Mouse (Mus musculus): ENCODE measurements around the gene Ltbp1. TPM values are rescaled to one million over a fixed set of nuclear protein-coding genes. Genes with fewer than 3 reads are reported as not detected.
A peak's percentile ranks its signal among the peaks of the same experiment; 100 is the strongest.

The Ltbp1 gene
- polyA plus RNA-seq, 1 experiment from 2014 or later: 2.1 TPM

DNA sequence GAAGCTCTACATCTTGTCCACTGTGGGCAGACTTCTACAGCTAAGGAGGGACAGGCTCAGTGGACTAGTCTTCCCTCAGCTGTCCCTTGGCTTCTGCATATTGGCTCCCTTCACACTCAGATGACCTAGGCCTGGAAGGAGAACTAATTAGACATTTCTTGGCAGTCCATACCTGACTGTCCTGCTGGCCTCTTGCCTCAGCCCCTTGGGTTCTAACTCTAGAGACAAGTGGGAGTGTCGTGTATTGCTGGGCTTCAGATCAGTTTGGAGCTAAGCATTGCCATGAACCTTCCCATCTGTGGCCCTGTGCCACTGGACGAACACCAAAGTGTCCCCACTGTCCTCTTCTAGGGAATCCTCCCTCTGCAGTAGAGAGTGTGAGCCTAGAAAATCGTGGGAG is 288.4 kb downstream of the Ltbp1 start:
- 52% methylated on average over 3 of the region's 3 CpGs for WGBS (ENCODE audit: insufficient replicate concordance)
- no peaks in the 10 kb centered on the region for H3K36me3 ChIP-seq (ENCODE audit: control insufficient read depth, insufficient read depth)
- H3K4me2 ChIP-seq (ENCODE audit: low read depth, low read length): no peak overlapping the region
- H3K27ac ChIP-seq (ENCODE audit: low read length): no peak overlapping the region
- no peak overlapping the region for H3K4me3 ChIP-seq (ENCODE audit: low read depth, low read length)
- no peak for ATAC-seq (ENCODE audit: low read depth)
- H3K27me3 ChIP-seq (ENCODE audit: control insufficient read depth, insufficient read depth, low read depth, low read length): no peaks in the 10 kb centered on the region
- H3K4me1 ChIP-seq (ENCODE audit: control insufficient read depth, low read depth, low read length): no peaks in the 10 kb centered on the region
- no peaks in the 10 kb centered on the region for H3K9me3 ChIP-seq (replicated peaks; ENCODE audit: control insufficient read depth, low read length)
- H3K9ac ChIP-seq (ENCODE audit: low read depth, low read length): no peak overlapping the region

DNA sequence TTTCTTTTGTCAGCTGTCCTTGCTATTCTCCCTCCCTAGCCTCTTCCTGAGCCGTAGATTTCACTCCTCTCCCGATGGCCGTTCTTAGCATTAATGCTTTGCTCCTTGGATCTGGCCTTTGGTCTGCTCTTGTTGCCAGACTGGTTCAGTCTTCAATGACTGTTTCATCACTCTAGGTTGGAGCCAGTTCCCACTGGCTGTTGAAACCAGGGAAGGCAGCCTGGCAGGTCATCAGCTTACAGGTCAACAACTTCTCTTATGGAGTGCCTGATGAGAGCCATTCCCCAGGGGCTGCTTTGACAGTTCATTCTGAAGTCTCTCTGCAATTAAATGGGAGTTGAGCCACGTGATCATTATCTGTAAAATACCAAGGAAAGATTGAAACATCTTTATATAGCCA is 295.5 kb downstream of the Ltbp1 start:
- Histone ChIP-seq H3K27me3 (ENCODE audit: control insufficient read depth, insufficient read depth, low read depth, low read length) (no peaks in the 10 kb centered on the region), H3K4me3 (ENCODE audit: low read depth, low read length) (no peak overlapping the region), H3K9me3 (replicated peaks; ENCODE audit: control insufficient read depth, low read length) (no peaks in the 10 kb centered on the region), H3K9ac (ENCODE audit: low read depth, low read length) (no peak overlapping the region), H3K4me1 (ENCODE audit: control insufficient read depth, low read depth, low read length) (no peaks in the 10 kb centered on the region), H3K27ac (ENCODE audit: low read length) (no peak overlapping the region), H3K36me3 (ENCODE audit: control insufficient read depth, insufficient read depth) (no peaks in the 10 kb centered on the region), H3K4me2 (ENCODE audit: low read depth, low read length) (no peak overlapping the region)
- WGBS (ENCODE audit: insufficient replicate concordance): 71% methylated on average over 4 of the region's 4 CpGs
- ATAC-seq (ENCODE audit: low read depth): no peak

DNA sequence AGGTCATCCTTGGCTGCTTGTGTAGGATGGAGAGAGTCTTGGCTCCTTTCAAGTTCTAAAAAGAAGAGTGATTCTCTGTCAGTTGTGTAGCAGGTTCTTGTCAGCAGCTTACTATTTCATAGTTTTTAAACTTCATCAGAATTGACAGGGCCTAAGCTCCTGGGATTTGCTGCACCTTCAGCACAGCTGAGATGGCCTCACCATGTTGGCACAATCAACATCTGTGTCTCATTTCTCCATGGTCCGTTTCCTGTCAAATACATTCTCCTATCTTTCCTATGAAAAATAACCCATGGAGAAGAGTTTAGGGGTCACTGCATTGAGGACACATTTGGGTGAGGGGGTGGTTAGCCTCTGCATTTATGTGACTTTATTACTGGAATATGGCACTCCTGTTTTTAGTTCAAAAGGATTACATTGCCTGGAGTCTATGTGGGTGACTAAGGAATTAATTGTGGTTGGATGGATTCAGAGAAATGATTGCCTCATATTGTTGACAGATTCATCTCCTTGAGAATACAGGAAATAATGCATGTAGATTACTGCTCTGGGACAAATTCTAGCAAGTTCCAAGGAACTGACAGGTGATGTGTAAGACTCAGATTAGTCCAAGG is 299.5 kb downstream of the Ltbp1 start:
- Histone ChIP-seq H3K27me3 (ENCODE audit: control insufficient read depth, insufficient read depth, low read depth, low read length) (no peaks in the 10 kb centered on the region), H3K4me3 (ENCODE audit: low read depth, low read length) (no peak overlapping the region), H3K4me2 (ENCODE audit: low read depth, low read length) (no peak overlapping the region), H3K9ac (ENCODE audit: low read depth, low read length) (no peak overlapping the region), H3K27ac (ENCODE audit: low read length) (no peak overlapping the region), H3K36me3 (ENCODE audit: control insufficient read depth, insufficient read depth) (no peaks in the 10 kb centered on the region), H3K4me1 (ENCODE audit: control insufficient read depth, low read depth, low read length) (no peaks in the 10 kb centered on the region), H3K9me3 (replicated peaks; ENCODE audit: control insufficient read depth, low read length) (no peaks in the 10 kb centered on the region)
- WGBS (ENCODE audit: insufficient replicate concordance): 59% methylated on average over 1 of the region's 1 CpGs
- no peak for ATAC-seq (ENCODE audit: low read depth)

DNA sequence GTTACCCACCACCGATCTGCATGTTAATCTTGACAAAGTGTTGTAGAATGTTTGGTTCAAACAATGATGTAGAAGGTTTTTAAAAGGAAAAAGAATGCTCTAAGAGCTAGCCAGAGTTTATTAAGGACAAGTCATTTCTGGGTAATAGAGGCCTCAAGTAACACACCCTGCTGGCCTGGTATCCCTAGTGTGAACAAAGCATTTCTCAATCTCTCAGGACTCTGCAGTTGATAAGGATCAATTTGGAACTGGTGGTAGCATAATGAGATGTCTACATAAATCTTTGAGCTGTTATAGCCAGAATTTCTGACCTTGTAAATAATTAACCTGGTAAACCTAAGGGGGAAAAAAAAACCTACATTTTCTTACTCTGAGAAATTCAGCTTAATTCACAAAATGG is 300.3 kb downstream of the Ltbp1 start:
- no peak overlapping the region for H3K27ac ChIP-seq (ENCODE audit: low read length)
- no peaks in the 10 kb centered on the region for H3K4me1 ChIP-seq (ENCODE audit: control insufficient read depth, low read depth, low read length)
- no peak for ATAC-seq (ENCODE audit: low read depth)
- H3K4me3 ChIP-seq (ENCODE audit: low read depth, low read length): no peak overlapping the region
- H3K9ac ChIP-seq (ENCODE audit: low read depth, low read length): no peak overlapping the region
- 46% methylated on average over 1 of the region's 1 CpGs for WGBS (ENCODE audit: insufficient replicate concordance)
- no peaks in the 10 kb centered on the region for H3K36me3 ChIP-seq (ENCODE audit: control insufficient read depth, insufficient read depth)
- H3K27me3 ChIP-seq (ENCODE audit: control insufficient read depth, insufficient read depth, low read depth, low read length): no peaks in the 10 kb centered on the region
- no peak overlapping the region for H3K4me2 ChIP-seq (ENCODE audit: low read depth, low read length)
- no peaks in the 10 kb centered on the region for H3K9me3 ChIP-seq (replicated peaks; ENCODE audit: control insufficient read depth, low read length)

DNA sequence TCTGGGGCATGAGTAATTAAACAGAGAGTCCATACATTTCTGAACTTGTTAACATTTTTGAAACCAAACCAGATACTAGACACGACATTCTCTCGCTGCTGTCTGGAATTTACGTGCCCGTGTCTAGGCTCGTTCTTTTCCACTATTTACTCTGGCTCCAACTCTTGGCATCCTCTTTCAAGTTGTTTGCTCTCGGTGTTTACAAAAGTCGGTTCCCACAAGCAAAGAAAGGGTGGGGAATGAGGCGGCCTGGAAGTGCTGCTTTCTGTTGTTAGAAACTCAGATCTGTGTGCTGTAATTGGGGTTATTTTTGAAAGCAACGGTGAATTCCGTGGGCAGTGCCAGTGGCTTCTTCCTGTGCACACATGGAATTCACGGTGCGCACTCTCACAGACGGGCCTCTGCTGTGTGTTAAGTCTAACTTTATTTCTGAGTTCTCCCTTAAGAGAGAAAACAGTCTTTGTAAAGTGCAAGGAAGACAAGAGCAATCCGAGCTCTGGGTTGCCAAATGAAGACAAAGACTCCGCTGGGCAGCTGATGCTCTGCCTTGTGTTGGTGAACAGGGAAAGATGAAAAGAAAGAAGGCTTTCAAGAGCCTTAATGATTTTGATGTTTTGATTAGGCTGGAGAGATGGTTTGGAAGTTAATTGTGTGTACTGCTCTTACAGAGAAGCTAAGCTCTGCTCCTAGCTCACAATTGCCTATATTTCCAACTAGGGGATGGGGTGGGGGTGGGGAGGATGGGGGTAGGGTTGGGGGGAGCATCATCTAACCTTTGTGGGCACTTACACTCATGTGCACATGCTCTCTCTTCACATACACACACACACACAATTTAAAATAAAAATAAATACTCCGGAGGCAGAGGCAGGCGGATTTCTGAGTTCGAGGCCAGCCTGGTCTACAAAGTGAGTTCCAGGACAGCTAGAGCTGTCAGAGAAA is 302.0 kb downstream of the Ltbp1 start:
- ATAC-seq (ENCODE audit: low read depth): no peak
- peak overlapping the region; percentile 17; the same call in 1 of the 2 replicates for H3K4me2 ChIP-seq (ENCODE audit: low read depth, low read length)
- H3K4me3 ChIP-seq (ENCODE audit: low read depth, low read length): no peak overlapping the region
- no peaks in the 10 kb centered on the region for H3K27me3 ChIP-seq (ENCODE audit: control insufficient read depth, insufficient read depth, low read depth, low read length)
- no peaks in the 10 kb centered on the region for H3K4me1 ChIP-seq (ENCODE audit: control insufficient read depth, low read depth, low read length)
- no peaks in the 10 kb centered on the region for H3K9me3 ChIP-seq (replicated peaks; ENCODE audit: control insufficient read depth, low read length)
- 57% methylated on average over 18 of the region's 18 CpGs for WGBS (ENCODE audit: insufficient replicate concordance)
- H3K36me3 ChIP-seq (ENCODE audit: control insufficient read depth, insufficient read depth): no peaks in the 10 kb centered on the region
- H3K9ac ChIP-seq (ENCODE audit: low read depth, low read length): no peak overlapping the region
- H3K27ac ChIP-seq (ENCODE audit: low read length): no peak overlapping the region

DNA sequence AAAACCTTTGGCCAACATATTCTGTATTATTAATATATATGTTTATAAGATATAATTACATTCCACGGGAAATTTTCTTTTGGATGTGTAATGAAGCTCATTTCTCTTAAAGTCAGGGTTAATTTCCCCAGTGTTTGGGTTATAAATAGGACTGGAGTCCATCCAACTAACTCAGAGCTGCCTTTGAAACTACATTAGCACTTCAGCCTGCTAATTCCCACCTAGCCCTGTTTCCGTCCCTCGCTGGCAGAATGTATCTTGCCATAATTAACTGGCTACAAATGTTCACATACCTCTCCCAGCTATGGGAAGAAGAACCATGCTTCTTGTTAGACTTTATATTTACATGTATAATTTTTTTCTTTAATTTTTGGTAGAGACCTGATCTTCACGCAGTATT is 311.7 kb downstream of the Ltbp1 start:
- H3K27me3 ChIP-seq (ENCODE audit: control insufficient read depth, insufficient read depth, low read depth, low read length): no peaks in the 10 kb centered on the region
- no peak for ATAC-seq (ENCODE audit: low read depth)
- H3K4me2 ChIP-seq (ENCODE audit: low read depth, low read length): no peak overlapping the region
- no peak overlapping the region for H3K27ac ChIP-seq (ENCODE audit: low read length)
- H3K9me3 ChIP-seq (replicated peaks; ENCODE audit: control insufficient read depth, low read length): no peaks in the 10 kb centered on the region
- WGBS (ENCODE audit: insufficient replicate concordance): 76% methylated on average over 4 of the region's 4 CpGs
- H3K9ac ChIP-seq (ENCODE audit: low read depth, low read length): no peak overlapping the region
- no peaks in the 10 kb centered on the region for H3K4me1 ChIP-seq (ENCODE audit: control insufficient read depth, low read depth, low read length)
- H3K4me3 ChIP-seq (ENCODE audit: low read depth, low read length): no peak overlapping the region
- H3K36me3 ChIP-seq (ENCODE audit: control insufficient read depth, insufficient read depth): no peaks in the 10 kb centered on the region

DNA sequence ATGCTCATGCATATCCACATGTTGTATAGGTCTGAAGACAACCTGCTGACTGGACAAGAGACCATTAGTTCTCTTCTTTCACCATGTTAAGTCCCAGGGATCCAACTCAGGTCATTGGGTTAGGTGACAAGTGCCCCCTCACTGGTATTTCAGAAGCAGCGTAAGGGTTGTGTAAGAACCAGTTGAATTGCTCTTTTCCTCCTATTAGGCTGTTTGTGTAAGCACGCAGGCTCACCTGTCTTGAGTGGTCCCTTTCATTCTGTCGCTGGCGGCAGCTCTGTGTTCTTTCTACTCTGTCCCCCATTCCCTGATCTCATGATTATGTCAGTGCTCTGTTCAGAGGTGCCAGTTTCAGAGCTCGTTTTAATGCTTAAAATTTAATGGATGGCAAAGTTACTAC is 317.9 kb downstream of the Ltbp1 start:
- no peaks in the 10 kb centered on the region for H3K4me1 ChIP-seq (ENCODE audit: control insufficient read depth, low read depth, low read length)
- no peak overlapping the region for H3K9ac ChIP-seq (ENCODE audit: low read depth, low read length)
- no peak overlapping the region for H3K27ac ChIP-seq (ENCODE audit: low read length)
- no peaks in the 10 kb centered on the region for H3K27me3 ChIP-seq (ENCODE audit: control insufficient read depth, insufficient read depth, low read depth, low read length)
- H3K36me3 ChIP-seq (ENCODE audit: control insufficient read depth, insufficient read depth): no peaks in the 10 kb centered on the region
- H3K4me2 ChIP-seq (ENCODE audit: low read depth, low read length): no peak overlapping the region
- ATAC-seq (ENCODE audit: low read depth): no peak
- H3K4me3 ChIP-seq (ENCODE audit: low read depth, low read length): no peak overlapping the region
- 73% methylated on average over 5 of the region's 5 CpGs for WGBS (ENCODE audit: insufficient replicate concordance)
- no peaks in the 10 kb centered on the region for H3K9me3 ChIP-seq (replicated peaks; ENCODE audit: control insufficient read depth, low read length)

DNA sequence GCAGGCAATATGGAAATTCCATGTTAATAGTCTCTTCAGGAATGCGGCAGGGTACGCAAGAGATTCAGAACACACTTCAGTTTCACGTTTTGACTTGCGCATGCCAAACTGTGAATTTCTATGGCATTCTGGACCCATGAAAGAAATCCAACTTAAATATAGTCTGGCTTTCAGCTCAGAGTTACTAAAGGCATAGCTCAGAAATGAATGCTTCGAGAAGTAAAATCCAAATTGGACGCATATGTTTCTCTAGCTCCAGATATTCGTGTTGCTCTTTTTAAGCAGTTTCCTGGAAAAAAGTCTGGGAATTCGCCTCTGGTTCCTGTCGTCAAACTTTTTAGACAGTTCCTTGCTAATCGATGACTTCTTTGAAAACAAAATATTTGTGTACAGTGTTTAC is 318.4 kb downstream of the Ltbp1 start:
- H3K4me2 ChIP-seq (ENCODE audit: low read depth, low read length): no peak overlapping the region
- 73% methylated on average over 10 of the region's 10 CpGs for WGBS (ENCODE audit: insufficient replicate concordance)
- no peak overlapping the region for H3K27ac ChIP-seq (ENCODE audit: low read length)
- no peaks in the 10 kb centered on the region for H3K4me1 ChIP-seq (ENCODE audit: control insufficient read depth, low read depth, low read length)
- ATAC-seq (ENCODE audit: low read depth): no peak
- no peak overlapping the region for H3K9ac ChIP-seq (ENCODE audit: low read depth, low read length)
- no peaks in the 10 kb centered on the region for H3K9me3 ChIP-seq (replicated peaks; ENCODE audit: control insufficient read depth, low read length)
- no peak overlapping the region for H3K4me3 ChIP-seq (ENCODE audit: low read depth, low read length)
- no peaks in the 10 kb centered on the region for H3K27me3 ChIP-seq (ENCODE audit: control insufficient read depth, insufficient read depth, low read depth, low read length)
- no peaks in the 10 kb centered on the region for H3K36me3 ChIP-seq (ENCODE audit: control insufficient read depth, insufficient read depth)

DNA sequence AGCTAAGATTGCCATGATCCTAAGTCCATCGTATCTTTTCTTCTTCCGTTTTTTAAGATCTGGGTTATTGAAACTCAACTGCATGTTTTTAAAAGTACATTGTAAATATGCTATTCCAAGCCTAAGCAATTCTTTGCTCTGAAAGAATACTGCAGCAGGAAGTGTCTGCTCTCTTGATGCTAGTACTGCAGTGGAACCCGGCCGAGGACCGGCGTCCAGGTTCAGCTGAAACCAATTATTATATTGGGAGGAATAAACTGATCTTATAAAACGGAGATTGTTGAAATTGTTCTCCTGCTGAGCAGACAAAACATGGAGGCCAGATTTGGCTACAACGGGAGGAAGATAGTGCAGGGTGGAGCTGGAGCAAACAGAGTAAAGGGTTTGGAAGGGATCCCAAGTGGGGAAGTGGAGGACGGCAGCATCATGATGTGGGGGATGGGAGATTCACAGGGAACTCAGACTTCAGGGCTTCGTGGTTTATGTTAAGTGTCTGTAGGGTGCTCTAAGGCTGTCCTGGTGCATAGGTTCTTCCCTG is 322.8 kb downstream of the Ltbp1 start:
- Histone ChIP-seq H3K27ac (ENCODE audit: low read length) (no peak overlapping the region), H3K36me3 (ENCODE audit: control insufficient read depth, insufficient read depth) (no peaks in the 10 kb centered on the region), H3K27me3 (ENCODE audit: control insufficient read depth, insufficient read depth, low read depth, low read length) (no peaks in the 10 kb centered on the region), H3K4me1 (ENCODE audit: control insufficient read depth, low read depth, low read length) (no peaks in the 10 kb centered on the region), H3K9me3 (replicated peaks; ENCODE audit: control insufficient read depth, low read length) (no peaks in the 10 kb centered on the region), H3K4me3 (ENCODE audit: low read depth, low read length) (no peak overlapping the region), H3K9ac (ENCODE audit: low read depth, low read length) (no peak overlapping the region), H3K4me2 (ENCODE audit: low read depth, low read length) (no peak overlapping the region)
- no peak for ATAC-seq (ENCODE audit: low read depth)
- 70% methylated on average over 10 of the region's 10 CpGs for WGBS (ENCODE audit: insufficient replicate concordance)

Measured in liver, embryonic 16.5 days (tissue).